Mouse (Mus musculus) stomach, postnatal 0 days (tissue): ENCODE results near the gene Ccdc169.

Source experiments
- CTCF ChIP-seq: IDR thresholded peaks from 2 replicates; pipeline ENCODE4 v1.5.1; 2016; ENCODE audit warnings: antibody characterized with exemption, low read depth, mild to moderate bottlenecking, moderate library complexity
- EP300 ChIP-seq: optimal IDR thresholded peaks from 2 replicates; pipeline ENCODE3; 2016; ENCODE audit warnings: antibody characterized with exemption

GRCm38 (mm10) chr3:55195581-55196327, 58.6 kb downstream of the Ccdc169 start:
- TF ChIP-seq CTCF (no peak), EP300 (no peak)
